Comparison of ENCODE assay signal across 8 mouse cellular contexts in genomic region chr6:34709946-34710682, GRCm38 (mm10).
DNase-seq lines count a peak whose midpoint lies in the region; ATAC-seq lines count a peak whose summit lies in the region.

No protein-coding gene starts in this region.

- H3K4me3 ChIP-seq in kidney, embryonic 15.5 days (replicated peaks) = peak overlapping the region; percentile 58
- H3K4me3 ChIP-seq in hindbrain, embryonic 15.5 days = peak overlapping the region; percentile 55
- peak overlapping the region; percentile 52 for H3K4me3 ChIP-seq in midbrain, embryonic 16.5 days (ENCODE audit: low read depth, low read length)

- peak overlapping the region; percentile 83 for H3K27ac ChIP-seq in kidney, embryonic 15.5 days
- peak overlapping the region; percentile 79 for H3K27ac ChIP-seq in hindbrain, embryonic 15.5 days (replicated peaks)
- H3K27ac ChIP-seq in midbrain, embryonic 16.5 days (ENCODE audit: low read length) = peak overlapping the region; percentile 69

- no peak for ATAC-seq in kidney, embryonic 15.5 days (replicated peaks; ENCODE audit: low FRiP score)
- ATAC-seq in hindbrain, embryonic 15.5 days (ENCODE audit: low FRiP score, low read depth) = no peak
- ATAC-seq in midbrain, embryonic 16.5 days = 0 out of 2 replicates have a peak, but pooled peaks have one; percentile 22
- no peak for ATAC-seq in granulocyte monocyte progenitor cell, adult 5-6 weeks (replicated peaks; ENCODE audit: poor library complexity, severe bottlenecking)

- H3K4me1 ChIP-seq in kidney, embryonic 15.5 days = peaks cover 52% of the 10 kb centered on the region
- H3K4me1 ChIP-seq in hindbrain, embryonic 15.5 days (replicated peaks) = peaks cover 25% of the 10 kb centered on the region
- H3K4me1 ChIP-seq in midbrain, embryonic 16.5 days (ENCODE audit: control insufficient read depth, insufficient read depth, low read length) = peaks cover 28% of the 10 kb centered on the region

- peak overlapping the region; percentile 46 for H3K9ac ChIP-seq in kidney, embryonic 15.5 days
- peak overlapping the region; percentile 63 for H3K9ac ChIP-seq in hindbrain, embryonic 15.5 days
- peak overlapping the region; percentile 75 for H3K9ac ChIP-seq in midbrain, embryonic 16.5 days (ENCODE audit: low read depth, low read length)

- peaks cover under 1% of the 10 kb centered on the region; the same call in 1 of the 2 replicates for H3K36me3 ChIP-seq in kidney, embryonic 15.5 days
- H3K36me3 ChIP-seq in hindbrain, embryonic 15.5 days = no peaks in the 10 kb centered on the region
- no peaks in the 10 kb centered on the region for H3K36me3 ChIP-seq in midbrain, embryonic 16.5 days (ENCODE audit: control insufficient read depth, insufficient read depth, low read length)

- DNase-seq in kidney, postnatal 10 days = no peak
- peak; percentile 36 to 41 for DNase-seq in cerebellum, postnatal 36 days
- no peak for DNase-seq in right cerebral cortex, adult 18-20 months
- no peak for DNase-seq in thymus, postnatal 25 days

- WGBS in kidney, embryonic 15.5 days = 17% methylated on average over 14 of the region's 14 CpGs
- WGBS in hindbrain, embryonic 15.5 days = 9% methylated on average over 14 of the region's 14 CpGs
- 7% methylated on average over 14 of the region's 14 CpGs for WGBS in midbrain, embryonic 16.5 days

- no peaks in the 10 kb centered on the region for H3K27me3 ChIP-seq in kidney, embryonic 15.5 days
- H3K27me3 ChIP-seq in hindbrain, embryonic 15.5 days = no peaks in the 10 kb centered on the region
- H3K27me3 ChIP-seq in midbrain, embryonic 16.5 days (ENCODE audit: control insufficient read depth, insufficient read depth, low read depth, low read length) = no peaks in the 10 kb centered on the region

- H3K4me2 ChIP-seq in kidney, embryonic 15.5 days = peak overlapping the region; percentile 73
- peak overlapping the region; percentile 71 for H3K4me2 ChIP-seq in hindbrain, embryonic 15.5 days
- H3K4me2 ChIP-seq in midbrain, embryonic 16.5 days (ENCODE audit: low read length) = peak overlapping the region; percentile 72

- H3K9me3 ChIP-seq in kidney, embryonic 15.5 days (replicated peaks) = no peaks in the 10 kb centered on the region
- H3K9me3 ChIP-seq in hindbrain, embryonic 15.5 days = no peaks in the 10 kb centered on the region
- H3K9me3 ChIP-seq in midbrain, embryonic 16.5 days (replicated peaks; ENCODE audit: control insufficient read depth, low read length, poor library complexity, severe bottlenecking) = no peaks in the 10 kb centered on the region

Comparison
In these comparisons a context has a peak if more than half of its experiments do, and no peak if none do; other contexts are left out.
1. DNase-seq: peak in cerebellum, postnatal 36 days (2 of 2); none in kidney, postnatal 10 days (single experiment), right cerebral cortex, adult 18-20 months (single experiment) and thymus, postnatal 25 days (single experiment).
2. Peak in every context shown above with its lines, with median percentiles within 50 percentile points of each other: H3K27ac ChIP-seq, H3K4me2 ChIP-seq, H3K4me3 ChIP-seq and H3K9ac ChIP-seq.